Mouse (Mus musculus): ENCODE data around the gene Rpl21. TPM values are rescaled to one million over a fixed set of nuclear protein-coding genes. Genes with fewer than 3 reads are reported as not detected.
"Not testable (repeated sequence)": the region's sequence is repeated elsewhere in the genome, so short reads cannot be mapped to it uniquely, and the experiment has no call there.

Rpl21 gene
- polyA plus RNA-seq, 1 experiment from 2014 or later = 522 TPM

GRCm38 (mm10) chr5:146865511-146865910 is 32.8 kb downstream of the Rpl21 start:
- no peak overlapping the region for H3K27ac ChIP-seq (replicated peaks)
- no peaks in the 10 kb centered on the region for H3K27me3 ChIP-seq (ENCODE audit: control insufficient read depth, insufficient read depth, low read length)
- no peak overlapping the region for H3K4me2 ChIP-seq (replicated peaks; ENCODE audit: low read depth)
- H3K36me3 ChIP-seq (ENCODE audit: control insufficient read depth, insufficient read depth, low read length) = no peaks in the 10 kb centered on the region
- H3K4me3 ChIP-seq (ENCODE audit: low read depth, low read length) = no peak overlapping the region
- ATAC-seq (ENCODE audit: low FRiP score, low TSS enrichment) (no peak), DNase-seq (ENCODE audit: low spot score) (no peak)
- H3K9ac ChIP-seq (ENCODE audit: low read length) = no peak overlapping the region
- no peaks in the 10 kb centered on the region for H3K9me3 ChIP-seq (ENCODE audit: control insufficient read depth, low read length)
- 0 out of 2 replicates have a peak, but pooled peaks cover 2% of the 10 kb centered on the region for H3K4me1 ChIP-seq (replicated peaks; ENCODE audit: control insufficient read depth, insufficient read depth)
- WGBS = 57% methylated on average over 4 of the region's 4 CpGs
- no peak for TF ChIP-seq CTCF (IDR thresholded peaks at IDR 0.05; ENCODE audit: low read depth)
- no peak for TF ChIP-seq EP300 (optimal IDR thresholded peaks at IDR 0.05)

GRCm38 (mm10) chr5:146866277-146866676 is 33.6 kb downstream of the Rpl21 start:
- Histone ChIP-seq H3K9me3 (ENCODE audit: control insufficient read depth, low read length) (no peaks in the 10 kb centered on the region), H3K27me3 (ENCODE audit: control insufficient read depth, insufficient read depth, low read length) (no peaks in the 10 kb centered on the region), H3K4me3 (ENCODE audit: low read depth, low read length) (no peak overlapping the region), H3K36me3 (ENCODE audit: control insufficient read depth, insufficient read depth, low read length) (no peaks in the 10 kb centered on the region), H3K4me2 (replicated peaks; ENCODE audit: low read depth) (no peak overlapping the region), H3K9ac (ENCODE audit: low read length) (no peak overlapping the region), H3K4me1 (replicated peaks; ENCODE audit: control insufficient read depth, insufficient read depth) (0 out of 2 replicates have a peak, but pooled peaks cover 2% of the 10 kb centered on the region), H3K27ac (replicated peaks) (no peak overlapping the region)
- no peak for ATAC-seq (ENCODE audit: low FRiP score, low TSS enrichment)
- no peak for TF ChIP-seq CTCF (IDR thresholded peaks at IDR 0.05; ENCODE audit: low read depth)
- no peak for TF ChIP-seq EP300 (optimal IDR thresholded peaks at IDR 0.05)
- 91% methylated on average over 2 of the region's 2 CpGs for WGBS
- DNase-seq (ENCODE audit: low spot score) = no peak

GRCm38 (mm10) chr5:146867246-146867945 is 34.7 kb downstream of the Rpl21 start:
- Histone ChIP-seq H3K27me3 (ENCODE audit: control insufficient read depth, insufficient read depth, low read length) (no peaks in the 10 kb centered on the region), H3K4me2 (replicated peaks; ENCODE audit: low read depth) (peak overlapping the region; percentile 32), H3K4me1 (replicated peaks; ENCODE audit: control insufficient read depth, insufficient read depth) (0 out of 2 replicates have a peak, but pooled peaks cover 2% of the 10 kb centered on the region), H3K9me3 (ENCODE audit: control insufficient read depth, low read length) (no peaks in the 10 kb centered on the region), H3K36me3 (ENCODE audit: control insufficient read depth, insufficient read depth, low read length) (no peaks in the 10 kb centered on the region), H3K27ac (replicated peaks) (peak overlapping the region; percentile 74), H3K9ac (ENCODE audit: low read length) (peak overlapping the region; percentile 14; the same call in 1 of the 2 replicates), H3K4me3 (ENCODE audit: low read depth, low read length) (peak overlapping the region; percentile 23; the same call in 1 of the 2 replicates)
- DNase-seq (ENCODE audit: low spot score) = peak; percentile 46
- WGBS = 4% methylated on average over 19 of the region's 19 CpGs
- peak; percentile 81 for ATAC-seq (ENCODE audit: low FRiP score, low TSS enrichment)
- TF ChIP-seq CTCF (IDR thresholded peaks at IDR 0.05; ENCODE audit: low read depth) = no peak
- no peak for TF ChIP-seq EP300 (optimal IDR thresholded peaks at IDR 0.05)

DNA sequence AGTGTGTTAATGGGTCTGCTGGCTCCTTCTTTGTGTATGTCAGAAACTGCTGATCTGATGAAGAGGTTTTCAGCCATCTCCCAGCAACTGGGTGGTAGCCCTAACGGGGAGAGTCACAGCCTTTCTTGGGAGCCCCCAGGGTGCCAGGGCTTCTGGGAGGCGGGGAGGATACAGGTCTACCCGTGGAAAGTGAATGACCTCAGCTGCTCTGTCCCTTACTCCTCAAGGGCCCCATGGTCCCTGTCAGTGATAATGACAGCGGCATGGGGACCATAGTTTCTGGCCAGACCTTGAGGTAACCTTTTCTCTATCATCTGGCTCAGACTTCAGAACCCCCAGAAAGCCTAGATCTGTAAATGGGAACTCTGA is 35.2 kb downstream of the Rpl21 start:
- ATAC-seq (ENCODE audit: low FRiP score, low TSS enrichment) (no peak), DNase-seq (ENCODE audit: low spot score) (no peak)
- no peak for TF ChIP-seq EP300 (optimal IDR thresholded peaks at IDR 0.05)
- no peak for TF ChIP-seq CTCF (IDR thresholded peaks at IDR 0.05; ENCODE audit: low read depth)
- WGBS = 12% methylated on average over 4 of the region's 4 CpGs
- Histone ChIP-seq H3K4me3 (ENCODE audit: low read depth, low read length) (peak overlapping the region; percentile 23; the same call in 1 of the 2 replicates), H3K4me2 (replicated peaks; ENCODE audit: low read depth) (peak overlapping the region; percentile 32), H3K36me3 (ENCODE audit: control insufficient read depth, insufficient read depth, low read length) (no peaks in the 10 kb centered on the region), H3K9ac (ENCODE audit: low read length) (no peak overlapping the region), H3K27me3 (ENCODE audit: control insufficient read depth, insufficient read depth, low read length) (no peaks in the 10 kb centered on the region), H3K9me3 (ENCODE audit: control insufficient read depth, low read length) (no peaks in the 10 kb centered on the region), H3K4me1 (replicated peaks; ENCODE audit: control insufficient read depth, insufficient read depth) (0 out of 2 replicates have a peak, but pooled peaks cover 2% of the 10 kb centered on the region), H3K27ac (replicated peaks) (peak overlapping the region; percentile 74)

DNA sequence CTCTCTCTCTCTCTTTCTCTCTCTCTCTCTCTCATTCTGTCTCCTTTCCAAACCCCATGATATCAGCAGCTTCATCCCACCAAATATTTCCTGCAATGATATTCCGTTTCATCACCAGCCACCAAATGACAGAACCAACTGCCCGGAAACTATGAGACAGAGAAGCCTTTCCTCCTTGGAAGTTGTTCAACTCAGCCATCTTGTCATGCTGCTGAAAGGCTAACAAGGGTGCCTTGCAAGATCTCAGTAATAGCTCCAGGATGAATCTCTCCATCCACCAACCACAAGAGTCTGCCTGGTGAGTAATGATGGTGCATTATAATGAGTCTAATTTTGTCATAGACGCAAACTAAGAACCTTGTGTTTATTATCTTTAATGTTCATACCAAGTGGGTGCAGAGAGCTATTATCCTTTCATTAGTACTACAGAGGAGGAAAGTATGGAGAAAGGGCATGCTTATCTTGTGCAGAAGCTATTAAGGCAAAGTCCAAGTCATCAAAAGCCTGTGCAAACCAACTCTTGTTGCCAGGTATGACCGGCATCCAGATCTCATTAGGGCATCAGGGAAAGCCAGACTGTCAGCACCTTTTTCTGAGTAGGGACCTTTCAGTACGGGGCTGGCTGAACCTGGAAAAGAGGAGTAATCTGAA is 40.4 kb downstream of the Rpl21 start:
- Histone ChIP-seq H3K36me3 (ENCODE audit: control insufficient read depth, insufficient read depth, low read length) (no peaks in the 10 kb centered on the region), H3K4me1 (replicated peaks; ENCODE audit: control insufficient read depth, insufficient read depth) (no peaks in the 10 kb centered on the region), H3K4me2 (replicated peaks; ENCODE audit: low read depth) (no peak overlapping the region), H3K27me3 (ENCODE audit: control insufficient read depth, insufficient read depth, low read length) (no peaks in the 10 kb centered on the region), H3K9me3 (ENCODE audit: control insufficient read depth, low read length) (no peaks in the 10 kb centered on the region), H3K27ac (replicated peaks) (no peak overlapping the region), H3K9ac (ENCODE audit: low read length) (no peak overlapping the region), H3K4me3 (ENCODE audit: low read depth, low read length) (no peak overlapping the region)
- 76% methylated on average over 5 of the region's 5 CpGs for WGBS
- TF ChIP-seq EP300 (optimal IDR thresholded peaks at IDR 0.05) = no peak
- no peak for TF ChIP-seq CTCF (IDR thresholded peaks at IDR 0.05; ENCODE audit: low read depth)
- DNase-seq (ENCODE audit: low spot score) (no peak), ATAC-seq (ENCODE audit: low FRiP score, low TSS enrichment) (peak; percentile 68)

GRCm38 (mm10) chr5:146876024-146876423 is 43.3 kb downstream of the Rpl21 start:
- no peak for TF ChIP-seq EP300 (optimal IDR thresholded peaks at IDR 0.05)
- TF ChIP-seq CTCF (IDR thresholded peaks at IDR 0.05; ENCODE audit: low read depth) = no peak
- H3K4me2 ChIP-seq (replicated peaks; ENCODE audit: low read depth) = no peak overlapping the region
- H3K9ac ChIP-seq (ENCODE audit: low read length) = no peak overlapping the region
- DNase-seq (ENCODE audit: low spot score) (no peak), ATAC-seq (ENCODE audit: low FRiP score, low TSS enrichment) (no peak)
- no peaks in the 10 kb centered on the region for H3K9me3 ChIP-seq (ENCODE audit: control insufficient read depth, low read length)
- H3K27me3 ChIP-seq (ENCODE audit: control insufficient read depth, insufficient read depth, low read length) = no peaks in the 10 kb centered on the region
- no peaks in the 10 kb centered on the region for H3K36me3 ChIP-seq (ENCODE audit: control insufficient read depth, insufficient read depth, low read length)
- no peak overlapping the region for H3K27ac ChIP-seq (replicated peaks)
- no peak overlapping the region for H3K4me3 ChIP-seq (ENCODE audit: low read depth, low read length)
- WGBS = 57% methylated on average over 2 of the region's 2 CpGs
- no peaks in the 10 kb centered on the region for H3K4me1 ChIP-seq (replicated peaks; ENCODE audit: control insufficient read depth, insufficient read depth)

GRCm38 (mm10) chr5:146877882-146878281 is 45.2 kb downstream of the Rpl21 start:
- DNase-seq (ENCODE audit: low spot score); H3K27me3 ChIP-seq (ENCODE audit: control insufficient read depth, insufficient read depth, low read length); H3K9me3 ChIP-seq (ENCODE audit: control insufficient read depth, low read length); H3K27ac ChIP-seq (replicated peaks); H3K4me2 ChIP-seq (replicated peaks; ENCODE audit: low read depth); H3K36me3 ChIP-seq (ENCODE audit: control insufficient read depth, insufficient read depth, low read length); H3K4me1 ChIP-seq (replicated peaks; ENCODE audit: control insufficient read depth, insufficient read depth); H3K9ac ChIP-seq (ENCODE audit: low read length); H3K4me3 ChIP-seq (ENCODE audit: low read depth, low read length); ATAC-seq (ENCODE audit: low FRiP score, low TSS enrichment): not testable (repeated sequence)
- 79% methylated on average over 4 of the region's 6 CpGs for WGBS
